Mouse (Mus musculus) testis, postnatal 14 days (tissue): ENCODE measurements around the gene Robo1.

Source experiments
- DNase-seq: peaks from one replicate; pipeline ENCODE4 v3.0.0; 2021; ENCODE audit warnings: low spot score

Gene Robo1

GRCm38 (mm10) chr16:73002685-73003084 lies 694.6 kb downstream of the Robo1 start:
- no peak for DNase-seq

DNA sequence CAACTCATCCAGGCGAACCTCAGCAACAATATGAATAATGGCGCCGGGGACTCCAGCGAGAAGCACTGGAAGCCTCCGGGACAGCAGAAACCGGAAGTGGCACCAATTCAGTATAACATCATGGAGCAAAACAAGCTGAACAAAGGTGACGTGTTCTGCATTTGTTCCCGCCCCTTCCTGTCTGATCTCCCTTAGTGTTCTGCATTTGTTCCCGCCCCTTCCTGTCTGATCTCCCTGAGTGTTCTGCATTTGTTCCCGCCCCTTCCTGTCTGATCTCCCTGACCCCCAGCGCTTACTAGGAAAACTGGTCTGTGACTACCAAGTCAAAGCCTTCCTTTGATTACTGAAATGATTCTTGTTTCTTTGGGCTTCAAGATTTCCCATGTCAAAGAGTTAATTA lies 696.5 kb downstream of the Robo1 start:
- peak; percentile 72 for DNase-seq

- no peak for DNase-seq
Measured at GRCm38 (mm10) chr16:73005831-73006230, 697.7 kb downstream of the Robo1 start.

- DNase-seq = no peak
Measured at GRCm38 (mm10) chr16:73007434-73007833, 699.3 kb downstream of the Robo1 start.

GRCm38 (mm10) chr16:73011313-73011712 lies 703.2 kb downstream of the Robo1 start:
- DNase-seq = no peak

GRCm38 (mm10) chr16:73012926-73013325 lies 704.8 kb downstream of the Robo1 start:
- peak; percentile 20 for DNase-seq

- DNase-seq = no peak
Measured at GRCm38 (mm10) chr16:73014544-73014943, 706.4 kb downstream of the Robo1 start.

GRCm38 (mm10) chr16:73015976-73016375 lies 707.9 kb downstream of the Robo1 start:
- DNase-seq = no peak

DNA sequence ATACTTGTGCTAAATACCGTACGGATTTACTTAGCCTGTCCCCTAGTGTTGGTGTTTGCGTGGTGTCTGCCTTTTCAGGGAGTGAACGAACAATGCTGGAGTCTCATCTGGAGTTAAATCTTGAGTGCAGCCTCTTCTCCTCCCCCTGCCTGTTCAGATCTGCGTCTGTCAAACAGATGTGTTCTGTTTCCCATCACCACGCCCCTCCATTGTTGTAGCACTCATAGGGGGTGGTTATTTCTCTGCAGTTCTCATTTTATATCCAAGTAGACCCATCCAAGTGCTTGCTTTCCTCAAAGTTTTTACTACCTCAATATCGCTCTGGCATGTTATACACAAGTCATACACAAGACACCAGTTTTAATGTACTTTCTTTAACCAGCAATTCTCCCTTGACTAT lies 708.7 kb downstream of the Robo1 start:
- DNase-seq = no peak

DNA sequence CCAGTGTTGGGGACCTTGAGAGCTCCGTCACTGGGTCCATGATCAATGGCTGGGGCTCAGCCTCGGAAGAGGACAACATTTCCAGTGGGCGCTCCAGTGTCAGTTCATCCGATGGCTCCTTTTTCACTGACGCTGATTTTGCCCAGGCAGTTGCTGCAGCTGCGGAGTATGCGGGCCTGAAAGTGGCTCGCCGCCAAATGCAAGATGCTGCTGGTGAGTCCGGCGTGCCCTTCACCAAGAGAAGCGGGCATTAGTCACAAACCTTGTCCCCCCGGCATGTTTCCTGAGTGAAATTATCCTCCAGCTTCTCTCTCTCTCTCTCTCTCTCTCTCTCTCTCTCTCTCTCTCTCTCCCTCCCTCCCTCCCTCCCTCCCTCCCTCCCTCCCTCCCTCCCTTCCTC lies 716.2 kb downstream of the Robo1 start:
- peak; percentile 7 for DNase-seq

- no peak for DNase-seq
Measured at GRCm38 (mm10) chr16:73027692-73028091, 719.6 kb downstream of the Robo1 start.

DNA sequence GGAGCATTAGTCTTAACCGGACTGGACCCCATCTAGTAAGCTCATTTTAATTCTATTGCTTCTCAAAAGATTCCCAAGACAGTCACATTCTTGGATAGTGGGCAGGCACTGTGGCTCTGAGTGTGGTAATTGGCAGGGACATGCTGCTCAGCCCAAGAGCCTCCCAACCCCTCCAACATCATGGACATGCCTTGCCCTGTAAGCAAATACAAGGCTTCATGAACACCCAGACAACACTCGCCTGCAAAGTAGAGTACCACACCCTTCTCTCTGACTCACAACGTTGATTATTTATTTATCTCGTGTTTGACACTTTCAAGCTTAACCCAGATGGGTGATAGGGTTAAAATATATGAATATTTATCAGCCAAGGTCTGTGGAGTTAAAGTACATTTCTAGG lies 722.9 kb downstream of the Robo1 start:
- no peak for DNase-seq

GRCm38 (mm10) chr16:73035210-73035985 lies 727.3 kb downstream of the Robo1 start:
- no peak for DNase-seq

- no peak for DNase-seq
Measured at GRCm38 (mm10) chr16:73038552-73038951, 730.4 kb downstream of the Robo1 start.

- DNase-seq = no peak
Measured at GRCm38 (mm10) chr16:73062461-73062860, 754.4 kb downstream of the Robo1 start.

GRCm38 (mm10) chr16:73067782-73068181 lies 759.7 kb downstream of the Robo1 start:
- DNase-seq = no peak

GRCm38 (mm10) chr16:73072047-73072446 lies 763.9 kb downstream of the Robo1 start:
- DNase-seq = no peak

- no peak for DNase-seq
Measured at GRCm38 (mm10) chr16:73072883-73073282, 764.8 kb downstream of the Robo1 start.

DNA sequence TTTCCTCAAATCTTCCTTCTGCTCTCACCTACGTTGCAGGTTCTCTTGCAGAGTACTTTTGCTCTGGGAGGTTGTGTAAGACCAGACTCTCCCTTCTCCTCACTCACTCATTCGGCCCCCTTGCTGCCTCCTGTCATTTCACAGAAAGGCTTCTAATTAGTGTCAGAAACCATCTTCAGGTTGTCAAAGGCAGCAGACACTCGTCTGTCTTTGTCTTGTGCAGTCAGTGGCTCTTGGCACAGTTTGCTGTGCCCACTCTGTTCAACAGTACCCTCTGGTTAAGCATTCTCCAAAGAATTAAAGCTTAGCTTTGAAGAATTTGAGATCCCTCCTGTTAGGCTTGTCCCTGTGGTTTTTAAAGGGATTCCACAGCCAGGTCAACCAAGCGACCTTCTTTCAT lies 774.3 kb downstream of the Robo1 start:
- no peak for DNase-seq

DNA sequence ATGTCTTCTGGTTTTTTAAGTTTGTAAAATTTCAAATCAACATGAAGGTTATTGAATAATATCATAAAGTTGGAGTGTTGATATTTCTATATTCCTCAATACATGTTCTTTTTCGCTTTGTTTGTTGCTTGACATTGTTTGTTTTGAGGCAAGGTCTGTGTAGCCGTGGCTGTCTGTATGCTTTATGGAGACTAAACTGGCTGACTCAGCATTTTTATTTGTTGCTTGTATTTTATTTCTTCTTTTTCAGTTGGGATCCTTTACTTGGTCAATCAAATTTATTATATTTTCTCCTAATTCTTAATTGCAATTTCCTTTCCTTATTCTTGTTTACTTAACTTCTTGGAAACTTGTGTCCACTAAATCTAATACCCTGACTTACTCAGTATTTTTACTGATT lies 775.0 kb downstream of the Robo1 start:
- DNase-seq = no peak
